Mouse (Mus musculus) embryo, embryonic 10.5 days (tissue): ENCODE measurements around the gene Mgrn1.
A peak's percentile ranks its signal among the peaks of the same experiment; 100 is the strongest.

ENCODE experiments used
- DNase-seq: peaks from one replicate; pipeline ENCODE4 v3.0.0-alpha.2; 2015; ENCODE audit warnings: low spot score

The Mgrn1 gene

DNA sequence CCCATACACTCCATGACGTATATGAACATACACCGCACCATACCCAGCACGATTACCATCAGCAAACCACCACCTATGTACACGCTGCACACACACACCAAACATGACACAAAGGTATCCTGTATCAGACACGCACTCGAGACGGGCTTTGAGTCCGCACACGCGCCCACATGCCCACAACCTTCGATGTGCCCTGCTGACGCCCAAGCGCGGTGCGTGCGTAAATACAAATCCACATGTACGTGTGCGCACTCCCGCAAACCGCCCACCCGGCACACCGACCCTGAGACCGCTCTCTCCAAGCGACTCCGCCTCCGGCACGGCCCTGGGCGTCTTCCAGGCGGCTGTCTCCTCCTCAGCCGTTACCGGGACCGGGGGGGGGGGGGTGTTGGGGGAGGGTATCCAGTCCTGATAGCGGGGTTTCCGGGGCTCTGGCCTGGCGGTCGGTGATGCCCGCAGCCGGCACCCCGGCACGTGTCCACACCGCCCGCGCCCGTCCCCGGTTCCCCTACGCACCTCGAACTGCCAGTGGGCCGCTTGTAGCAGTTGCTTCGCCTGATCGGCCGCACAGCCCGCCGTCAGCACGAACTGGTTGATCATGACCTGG lies 6.8 kb upstream of the Mgrn1 start:
- DNase-seq: peak; percentile 50

DNA sequence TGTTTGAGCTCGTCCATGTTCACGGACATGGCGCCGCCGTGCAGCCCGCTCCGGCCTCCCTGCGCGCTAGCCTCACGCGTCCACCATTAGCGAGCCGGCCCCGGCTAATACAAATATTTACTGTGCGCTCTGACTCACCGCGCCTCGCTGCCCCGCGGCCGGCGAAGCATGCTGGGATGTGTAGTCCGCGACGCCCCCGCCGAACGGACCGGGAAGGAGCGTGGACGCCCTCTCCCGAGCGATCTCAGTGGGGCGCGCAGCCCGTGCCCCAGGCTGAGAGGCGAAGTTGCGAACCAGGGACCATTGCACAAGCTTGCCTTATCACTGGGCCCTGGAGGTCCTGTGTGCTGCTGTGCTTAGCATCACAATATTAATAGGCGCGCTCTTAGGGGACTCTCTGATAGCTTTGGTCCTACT lies 6.3 kb upstream of the Mgrn1 start:
- DNase-seq: peak; percentile 89

DNA sequence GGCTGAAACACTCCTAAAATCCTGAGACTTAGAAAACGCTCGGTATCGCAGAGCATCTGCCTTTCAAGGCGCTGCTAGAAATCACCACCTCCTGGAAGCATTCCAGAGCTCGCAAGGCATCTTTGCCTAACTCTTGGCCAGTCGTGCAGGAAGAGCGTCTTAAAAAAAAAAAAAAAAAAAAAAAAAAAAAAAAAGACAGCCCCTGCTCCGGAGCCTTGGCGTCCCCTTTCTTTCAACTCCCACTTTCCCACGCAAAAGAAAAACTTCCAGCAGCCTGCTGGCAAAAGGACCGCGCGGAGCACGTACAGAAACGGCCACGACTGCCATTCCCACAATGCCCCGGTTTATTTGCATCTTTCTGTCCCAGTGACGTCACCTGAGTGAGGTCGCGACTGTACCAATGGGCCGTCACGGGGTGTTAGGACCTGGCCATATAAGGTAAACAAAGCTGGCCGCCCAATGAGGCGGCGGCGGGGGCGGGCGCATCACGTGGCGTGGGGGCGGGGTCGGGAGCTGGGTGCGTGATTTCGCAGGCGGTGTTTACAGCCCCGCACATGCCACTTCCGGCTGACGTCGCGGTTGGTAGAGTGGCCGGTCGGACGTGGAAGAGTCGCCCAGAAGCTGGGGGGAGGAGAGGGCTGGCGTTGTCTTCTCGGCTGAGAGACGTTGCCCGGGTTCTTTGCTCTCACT lies 5.8 kb upstream of the Mgrn1 start, which contains the start of gene Ubald1:
Ubald1 (minus strand) TSS at position 180 of the 690 bp plus-strand sequence.
- DNase-seq: peak; percentile 99

DNA sequence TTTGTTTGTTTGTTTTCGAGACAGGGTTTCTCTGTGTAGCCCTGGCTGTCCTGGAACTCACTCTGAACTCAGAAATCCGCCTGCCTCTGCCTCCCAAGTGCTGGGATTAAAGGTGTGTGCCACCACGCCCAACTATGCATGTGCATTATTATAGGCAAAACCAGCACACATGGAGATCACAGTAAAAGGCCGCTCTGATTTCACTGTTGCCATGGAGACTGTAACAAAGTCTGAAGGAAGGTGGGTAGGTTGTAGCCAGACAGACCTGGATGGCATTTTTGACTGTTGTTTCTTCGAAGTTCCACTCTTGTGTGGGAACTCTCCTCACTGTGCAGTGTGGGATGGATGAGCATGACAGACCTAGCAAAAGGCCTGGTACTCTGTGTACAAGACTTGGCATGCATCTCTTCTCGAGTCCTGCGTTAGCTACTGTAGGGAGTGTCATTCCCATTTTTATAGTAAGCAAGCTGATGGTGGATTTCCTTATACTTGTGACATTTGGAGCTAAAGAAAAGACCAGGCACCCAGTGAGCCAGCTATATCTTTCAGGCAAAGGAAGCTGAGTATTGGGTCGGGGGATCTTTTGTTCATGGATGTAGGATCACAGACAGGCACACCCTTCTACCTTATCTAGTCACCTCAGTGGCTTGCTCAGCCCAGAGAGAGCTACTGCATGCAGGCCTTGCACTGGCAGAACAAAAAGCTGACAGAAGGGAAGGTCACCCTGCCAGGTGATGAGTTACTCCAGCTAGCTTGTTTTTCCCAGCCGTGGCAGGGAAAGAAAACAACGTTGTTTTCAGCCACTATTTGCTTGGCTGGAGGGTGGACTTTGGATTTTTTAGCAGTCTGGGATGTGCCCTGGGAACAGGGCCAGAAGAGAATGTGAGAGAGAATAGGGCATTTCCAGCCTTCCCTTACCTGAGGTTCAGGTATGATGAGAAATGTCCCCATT lies 4.4 kb upstream of the Mgrn1 start:
- DNase-seq: peak; percentile 42

DNA sequence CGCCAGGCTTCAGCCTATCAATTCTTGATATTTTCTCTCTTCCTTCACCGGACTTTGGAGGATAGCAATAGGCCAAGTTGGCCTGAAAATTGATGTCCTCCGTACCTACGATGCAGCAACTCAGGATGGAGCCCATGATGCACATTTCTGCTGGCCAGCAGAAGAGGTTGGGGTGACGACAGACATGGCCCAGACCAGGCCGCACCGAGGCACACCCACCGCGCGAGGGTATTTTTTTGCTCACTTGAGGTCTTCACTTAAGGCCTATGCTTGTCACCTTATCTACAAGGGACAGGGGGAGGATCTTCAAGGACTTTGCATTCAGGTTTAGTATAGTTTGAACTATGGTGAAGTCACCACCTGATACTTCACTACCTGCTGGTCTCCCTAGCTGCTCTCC lies 1.1 kb upstream of the Mgrn1 start:
- DNase-seq: no peak

DNA sequence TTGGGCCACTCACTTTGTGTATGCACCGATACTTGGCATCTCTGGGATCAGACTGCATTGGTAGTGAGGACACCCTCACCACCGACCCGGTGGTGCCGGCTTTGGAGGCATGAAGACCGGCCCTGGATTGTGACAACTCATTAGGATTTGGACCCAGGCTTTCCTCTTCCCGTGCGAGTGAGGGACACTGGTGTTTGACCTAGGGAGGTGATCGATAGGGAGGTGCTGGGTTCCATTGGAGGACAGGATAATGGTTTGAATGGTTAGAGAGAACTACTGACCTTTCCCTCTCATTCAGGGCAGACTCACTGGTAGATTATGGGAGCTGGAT lies 606 bp downstream of the Mgrn1 start:
- DNase-seq: no peak

DNA sequence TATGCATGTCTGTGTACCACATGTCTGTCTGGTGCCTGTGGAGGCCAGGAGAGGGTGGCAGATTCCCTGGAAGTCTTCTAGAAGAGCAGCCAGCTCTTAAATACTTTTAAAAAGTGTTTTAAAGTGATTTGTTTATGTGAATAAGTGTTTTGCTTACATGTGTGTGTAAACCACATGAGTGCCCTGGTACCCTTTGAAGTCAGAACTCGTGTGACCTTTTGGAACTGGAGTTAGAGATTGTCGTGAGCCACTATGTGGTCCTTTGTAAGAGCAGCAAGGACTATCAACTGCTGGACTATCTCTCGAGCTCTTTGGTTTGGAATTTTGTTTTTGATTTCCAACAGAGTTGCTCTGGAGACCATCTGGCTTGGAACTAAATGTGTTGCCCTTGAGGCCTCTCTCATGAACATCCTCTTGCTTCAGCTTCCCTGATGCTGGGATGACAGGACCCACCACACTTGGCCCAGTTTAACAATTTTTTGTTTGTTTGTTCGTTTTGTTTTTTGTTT lies 4.2 kb downstream of the Mgrn1 start:
- DNase-seq: no peak

DNA sequence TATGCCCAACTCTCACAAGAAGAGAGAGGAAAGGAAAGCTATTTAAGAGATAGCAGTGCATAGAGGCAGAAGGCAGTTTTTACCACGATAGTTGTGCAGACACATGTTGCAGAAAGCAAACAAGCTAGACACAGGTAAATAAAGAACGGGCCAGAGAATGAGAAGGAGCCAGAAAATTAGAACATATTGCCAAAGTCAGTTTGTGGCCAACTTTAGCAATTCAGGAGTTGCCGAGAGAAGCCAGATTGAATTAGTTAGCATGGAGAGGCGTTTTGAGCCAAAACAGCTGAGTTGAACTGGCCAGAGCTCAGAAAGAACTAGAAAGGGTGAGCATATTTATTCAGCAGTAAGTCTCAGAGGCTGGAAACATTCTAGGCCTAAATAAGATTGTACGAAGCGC lies 6.1 kb downstream of the Mgrn1 start:
- DNase-seq: no peak

DNA sequence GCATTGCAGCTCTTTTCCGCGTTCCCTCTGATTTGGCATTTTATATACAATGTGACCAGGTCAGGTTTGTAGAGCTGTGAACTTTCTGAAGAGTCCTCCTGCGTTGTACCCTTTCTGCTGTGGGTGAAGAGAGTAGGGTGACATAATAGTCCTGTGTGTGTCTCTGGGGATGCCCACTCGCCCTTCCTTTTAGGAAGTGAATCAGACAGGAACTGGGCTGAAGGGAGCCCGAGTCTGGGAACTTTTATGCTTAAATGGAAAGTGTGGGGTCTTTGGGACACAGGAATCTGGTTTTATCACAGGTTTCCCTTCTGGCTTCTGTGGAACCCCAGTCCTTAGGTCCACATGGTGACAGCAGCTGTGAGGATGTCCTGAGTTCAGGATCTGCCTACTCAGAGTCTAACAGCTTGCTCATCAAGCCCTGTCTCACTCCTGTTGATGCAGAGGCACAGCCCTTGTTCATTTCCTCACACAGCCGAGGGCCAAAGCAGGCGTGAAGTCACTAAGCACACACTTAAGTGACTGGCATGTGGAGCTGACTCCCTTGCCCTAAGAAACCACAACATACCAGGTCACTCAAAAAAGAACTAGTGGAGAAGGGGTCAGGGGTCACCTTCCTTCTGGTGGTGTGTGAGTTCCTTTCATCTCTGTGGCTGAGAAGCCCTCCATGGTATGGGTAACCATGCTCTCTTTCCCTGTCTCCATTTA lies 8.3 kb downstream of the Mgrn1 start:
- DNase-seq: no peak

DNA sequence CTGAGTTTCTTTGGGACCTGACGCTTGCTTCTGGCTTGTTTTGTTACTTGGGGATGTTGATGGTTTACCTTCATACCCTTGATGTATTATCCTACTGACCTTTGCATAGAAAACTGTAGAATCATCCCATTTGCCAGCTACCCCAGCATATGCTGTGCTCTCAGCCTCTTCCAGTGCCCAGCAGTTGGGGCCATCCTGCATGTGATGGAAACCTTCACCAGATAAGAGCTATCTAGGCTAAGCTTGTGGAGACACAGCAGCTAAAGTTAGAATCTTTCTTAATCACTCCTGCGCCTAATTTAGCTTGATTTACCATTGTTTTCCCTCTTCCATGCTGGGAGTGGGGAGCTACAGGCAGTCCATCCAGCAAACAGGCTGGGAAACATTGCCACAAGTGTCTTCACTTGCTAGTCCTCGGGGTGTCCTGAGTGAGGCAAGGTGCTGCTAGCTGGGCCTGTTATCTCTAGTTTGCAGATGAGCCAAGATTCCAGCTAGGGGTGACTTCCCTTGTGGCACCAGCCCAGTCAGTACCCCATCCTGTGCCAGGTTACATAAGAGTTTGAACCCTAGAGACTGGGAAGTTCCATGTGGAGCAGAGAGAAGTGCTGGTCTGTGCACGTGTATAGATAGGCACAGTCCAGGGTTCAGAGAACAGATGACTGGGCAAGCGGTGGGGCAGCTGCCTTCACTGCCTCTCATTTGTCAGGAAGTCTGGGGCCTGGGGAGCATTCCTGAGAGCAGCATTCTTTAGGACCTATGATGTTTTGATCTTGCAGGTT lies 10.4 kb downstream of the Mgrn1 start:
- DNase-seq: no peak

DNA sequence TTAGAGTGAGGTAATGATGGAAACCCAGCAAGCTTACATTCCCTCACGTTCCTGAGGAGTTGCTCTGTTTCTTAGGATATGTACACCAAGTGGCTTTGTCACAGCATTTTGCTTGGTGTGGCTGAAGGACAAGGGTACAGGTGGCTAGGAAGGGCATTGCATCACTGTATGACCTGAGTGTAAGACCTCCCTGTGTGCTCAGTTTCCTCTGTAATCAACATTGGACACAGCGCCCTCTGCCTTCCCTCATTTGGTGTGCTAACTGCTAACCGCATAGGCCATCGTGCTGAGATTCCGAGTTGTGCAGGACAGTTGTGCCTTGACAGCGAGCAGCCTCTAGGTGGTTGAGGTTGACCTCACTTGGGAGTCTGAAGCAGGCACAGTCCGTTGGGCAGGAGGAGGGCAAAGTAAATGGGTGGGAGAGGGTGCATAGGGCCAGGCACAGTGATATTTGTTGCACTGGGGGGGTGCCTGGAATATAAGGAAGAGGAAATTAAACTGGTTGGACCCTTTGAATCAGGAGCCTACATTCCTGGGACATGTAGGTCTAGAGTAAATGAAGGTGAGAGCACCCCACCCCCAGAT lies 11.2 kb downstream of the Mgrn1 start:
- DNase-seq: no peak

DNA sequence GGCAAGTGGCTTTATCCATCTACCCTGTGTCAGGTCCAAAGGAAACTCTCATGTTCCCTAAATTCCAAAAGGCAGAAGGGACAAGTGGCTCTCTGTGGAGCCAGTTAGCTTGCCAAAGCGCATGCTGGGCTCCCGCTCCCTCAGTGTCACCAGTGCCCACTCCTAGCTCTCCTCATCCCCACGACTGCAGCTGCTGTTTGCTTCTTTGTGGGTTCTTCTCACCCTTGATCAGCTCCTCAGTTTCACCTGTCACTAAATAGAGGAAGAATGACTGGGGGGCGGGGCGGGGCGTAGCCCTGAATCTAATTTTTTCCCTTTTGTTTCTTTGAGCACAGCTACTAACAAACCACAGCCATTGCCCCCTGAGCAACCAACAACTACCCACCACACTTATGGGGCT lies 12.8 kb downstream of the Mgrn1 start:
- no peak for DNase-seq

DNA sequence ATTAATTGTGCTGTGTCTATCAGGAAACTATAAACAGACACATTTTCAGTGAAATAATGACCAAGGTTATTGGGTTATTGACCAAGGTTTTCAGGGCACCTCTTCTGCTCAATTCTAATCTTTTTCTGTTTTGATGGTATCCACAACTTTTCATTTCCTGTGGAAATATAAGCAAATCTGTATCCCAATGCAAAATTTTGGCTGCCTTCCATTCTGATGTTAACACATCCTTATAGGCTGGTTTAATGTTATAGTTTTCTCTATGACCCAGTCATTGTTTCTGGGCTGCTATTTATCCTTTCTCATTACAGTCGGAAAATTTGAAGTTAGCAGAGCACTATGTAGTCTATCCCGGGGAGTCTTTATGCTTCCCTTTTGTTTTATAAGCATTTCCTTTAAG lies 13.7 kb downstream of the Mgrn1 start:
- DNase-seq: no peak

DNA sequence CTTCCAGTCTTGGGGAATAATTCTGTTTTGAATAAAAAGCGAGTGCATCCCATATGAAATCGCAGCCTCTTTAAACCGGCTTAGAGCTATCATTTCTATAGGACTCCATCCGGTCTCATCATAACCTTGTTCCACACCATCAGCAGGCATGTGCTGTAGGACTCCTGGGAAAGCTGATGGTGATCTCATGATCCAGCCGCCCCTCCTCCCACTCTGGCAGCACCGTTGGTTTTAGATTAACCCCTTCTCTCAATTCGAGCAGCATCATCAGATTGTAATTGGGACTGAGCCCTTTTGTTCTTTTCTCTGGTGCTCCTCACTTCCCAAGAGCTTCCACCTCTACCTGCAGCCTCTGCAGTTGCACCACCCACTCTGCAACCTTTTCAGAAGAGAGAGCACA lies 15.1 kb downstream of the Mgrn1 start:
- no peak for DNase-seq

DNA sequence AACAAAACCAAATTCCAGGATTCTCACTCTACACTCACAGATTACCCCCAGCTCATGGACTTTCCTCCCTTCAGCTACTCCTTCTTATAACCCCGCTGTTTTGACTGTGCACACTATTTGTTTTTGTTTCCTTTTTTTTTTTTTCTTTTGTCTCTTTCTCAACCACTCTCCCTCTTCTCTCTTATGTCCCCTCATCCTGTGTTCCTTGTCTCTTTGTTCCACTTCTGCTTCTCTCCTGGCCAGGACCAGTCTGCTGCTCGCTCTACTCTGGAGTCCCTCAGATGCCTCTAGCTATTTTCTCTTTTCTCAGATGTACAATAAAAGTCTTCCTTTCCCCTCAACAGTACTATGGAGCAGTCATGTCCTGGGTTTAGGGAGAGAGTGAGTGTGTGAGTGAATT lies 16.3 kb downstream of the Mgrn1 start:
- DNase-seq: no peak

DNA sequence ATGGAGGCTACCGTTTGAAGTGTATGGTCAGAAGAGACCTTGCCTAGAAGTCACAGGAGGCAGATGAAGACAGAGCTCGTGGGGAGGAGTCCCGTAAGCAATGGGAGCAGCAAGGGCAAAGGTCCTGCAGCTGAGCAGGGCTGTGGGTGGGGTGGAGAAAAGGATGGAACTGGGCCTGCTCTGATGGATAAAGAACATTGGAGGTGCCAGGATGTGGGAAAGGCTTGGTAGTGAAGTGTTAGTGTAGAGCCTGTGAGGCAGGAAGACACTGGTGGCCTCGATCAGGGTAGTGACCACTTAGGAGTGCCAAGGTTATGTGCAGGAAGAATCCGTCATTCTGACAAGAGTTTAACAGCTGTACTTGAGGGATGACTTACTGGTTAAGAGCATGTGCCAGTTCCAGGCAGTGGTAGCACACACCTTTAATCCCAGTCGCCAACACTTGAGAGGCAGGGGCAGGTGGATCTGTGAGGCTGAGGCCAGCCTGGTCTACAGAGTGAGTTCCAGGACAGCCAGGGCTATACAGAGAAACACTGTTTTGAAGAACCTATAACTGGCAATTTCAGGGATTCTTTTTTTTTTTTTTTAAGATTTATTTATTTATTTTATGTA lies 17.5 kb downstream of the Mgrn1 start:
- DNase-seq: no peak

DNA sequence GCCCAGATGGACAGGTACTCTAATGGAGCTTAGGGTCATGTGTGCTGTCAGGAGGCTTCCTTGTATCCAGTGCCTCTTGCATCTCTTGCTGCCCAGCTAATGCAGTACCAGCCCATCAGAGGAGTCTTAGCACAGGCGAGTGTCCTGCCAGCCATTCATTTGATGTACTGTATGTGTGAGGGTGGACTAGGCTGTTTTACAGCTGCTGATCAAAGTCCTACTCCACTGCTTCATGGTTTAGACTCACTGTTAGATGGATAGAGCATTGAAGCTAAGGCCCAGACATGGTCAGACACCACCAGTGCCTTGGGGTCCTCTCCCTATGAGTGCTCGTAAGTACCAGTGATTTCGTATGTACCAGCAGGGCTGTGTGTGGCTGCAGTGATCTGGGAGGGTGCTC lies 18.8 kb downstream of the Mgrn1 start:
- no peak for DNase-seq

DNA sequence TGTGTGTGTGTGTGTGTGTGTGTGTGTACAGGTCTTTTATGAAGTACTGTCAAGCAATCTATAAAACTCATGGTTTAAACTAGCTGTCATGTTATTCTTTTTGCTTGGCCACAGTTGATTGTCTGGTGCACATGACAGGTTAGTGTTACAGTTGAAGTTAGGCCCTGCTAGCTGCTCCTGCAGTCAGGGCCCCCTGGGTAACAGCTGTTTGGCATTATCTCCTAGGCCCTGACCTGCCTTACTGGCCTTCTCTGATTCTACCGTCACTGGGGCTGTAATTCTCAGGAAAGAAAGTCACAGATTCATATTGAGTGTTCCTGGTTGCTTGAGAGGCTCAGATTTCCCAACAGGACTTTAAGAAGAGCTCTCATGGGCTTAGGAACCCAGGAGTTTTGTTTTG lies 19.5 kb downstream of the Mgrn1 start:
- peak; percentile 19 for DNase-seq

DNA sequence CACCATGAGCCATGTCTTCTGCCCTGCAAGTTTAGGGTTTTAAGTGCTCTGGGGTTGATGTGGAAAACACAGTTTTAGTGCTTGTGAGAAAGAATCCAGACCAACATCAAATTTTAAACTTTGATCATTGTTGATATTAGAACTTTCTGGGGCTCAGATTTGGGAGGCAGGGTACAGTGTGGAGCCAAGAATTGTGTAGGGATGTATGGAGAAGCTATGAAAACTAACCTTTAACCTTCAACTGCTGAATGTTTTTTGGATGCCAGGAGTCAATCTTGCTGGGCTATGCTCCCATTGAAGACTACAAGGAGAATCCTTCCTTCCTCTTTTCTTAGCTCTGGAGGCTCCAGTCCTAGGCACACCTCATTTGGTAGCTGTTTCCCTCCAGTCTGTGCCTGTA lies 20.5 kb downstream of the Mgrn1 start:
- DNase-seq: no peak

DNA sequence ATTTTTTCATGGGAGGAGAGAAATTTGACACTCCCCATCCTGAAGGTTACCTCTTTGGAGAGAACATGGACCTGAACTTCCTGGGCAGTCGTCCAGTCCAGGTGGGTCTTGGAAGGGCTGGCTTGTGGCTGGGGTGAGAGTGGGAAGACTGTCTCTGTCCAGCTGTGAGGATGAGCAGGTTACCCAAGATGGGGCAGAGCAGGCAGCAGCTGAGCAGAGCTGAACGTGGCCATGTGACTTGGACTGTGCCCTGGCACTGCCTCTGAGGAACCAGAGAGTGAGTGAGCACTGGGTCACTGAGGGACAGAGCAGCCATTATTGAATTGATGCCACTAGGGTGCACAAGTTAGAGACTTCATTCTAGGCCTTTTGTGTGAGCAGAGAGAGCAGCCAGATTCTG lies 21.3 kb downstream of the Mgrn1 start:
- DNase-seq: no peak

DNA sequence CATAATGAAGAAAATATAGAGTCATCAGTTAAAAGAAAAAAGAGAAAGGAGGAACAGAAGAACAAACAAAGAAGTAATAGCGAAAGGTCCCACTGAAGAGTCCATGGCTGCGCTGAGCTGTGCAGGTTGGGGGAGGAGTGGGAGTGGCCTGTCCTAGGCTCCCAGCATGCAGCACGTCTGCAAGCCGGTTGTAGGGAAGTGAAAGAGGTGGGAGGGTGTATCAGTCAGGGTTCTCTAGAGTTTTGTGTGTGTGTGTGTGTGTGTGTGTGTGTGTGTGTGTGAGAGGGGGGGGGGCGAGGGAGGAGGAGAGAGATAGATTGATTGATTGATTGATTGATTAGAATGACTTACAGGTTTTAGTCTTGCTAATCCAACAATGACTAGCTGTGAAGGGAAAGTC lies 21.9 kb downstream of the Mgrn1 start:
- no peak for DNase-seq
